Mouse (Mus musculus): ENCODE measurements at regions not wholly inside any gene's neighbourhood (a gene's known extent, or its start where the extent isn't known, plus 50 kb on each side); places are given as distances from the start of the nearest gene placed in this dataset.

DNA sequence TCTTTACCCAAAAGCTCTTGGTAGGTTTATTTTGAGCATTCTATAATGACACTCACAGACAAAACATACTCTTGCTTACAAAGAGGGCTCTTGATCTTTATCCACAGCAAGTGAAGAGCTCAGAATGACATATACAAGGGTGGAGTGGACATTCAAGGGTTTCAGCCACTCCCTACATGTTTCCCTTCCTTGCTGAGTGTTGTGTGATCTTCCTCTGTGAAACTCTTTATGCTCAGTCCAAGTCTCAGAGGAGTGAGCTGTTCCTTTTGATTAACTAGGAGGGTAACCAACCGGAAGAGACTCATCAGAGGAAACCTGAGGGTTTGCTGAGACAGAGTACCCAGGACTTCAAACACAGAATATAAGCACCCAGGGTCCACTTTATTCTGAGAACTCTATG lies 77.5 kb upstream of the Cacna2d1 start:
- no peaks in the 10 kb centered on the region for H3K27me3 ChIP-seq (ENCODE audit: control insufficient read depth in 1 of 2, insufficient read depth in 2 of 2, low read length in 2 of 2)
- DNase-seq (ENCODE audit: low read depth, low spot score), result no peak
- H3K4me1 ChIP-seq (ENCODE audit: control insufficient read depth in 1 of 2, insufficient read depth in 2 of 2, low read length in 2 of 2), result no peaks in the 10 kb centered on the region
- H3K9ac ChIP-seq (ENCODE audit: control insufficient read depth, low read depth, low read length, poor library complexity, severe bottlenecking), result no peak overlapping the region
- no peak overlapping the region for H3K4me3 ChIP-seq (ENCODE audit: control insufficient read depth in 1 of 2, insufficient read depth in 1 of 2, low read depth in 2 of 2, low read length in 2 of 2)
- no peak for TF ChIP-seq E2F4 (IDR thresholded peaks at IDR 0.05; ENCODE audit: borderline replicate concordance, low read depth, low read length)
- TF ChIP-seq RAD21 (IDR thresholded peaks at IDR 0.05; ENCODE audit: low read depth, low read length), result no peak
- no peak for TF ChIP-seq SMC3 (IDR thresholded peaks at IDR 0.05; ENCODE audit: low read depth, low read length)
- TF ChIP-seq MAX (IDR thresholded peaks at IDR 0.05; ENCODE audit: low read length), result no peak
- TF ChIP-seq ZNF384 (IDR thresholded peaks at IDR 0.05; ENCODE audit: low read depth, low read length), result no peak
- TF ChIP-seq MAZ (IDR thresholded peaks at IDR 0.05; ENCODE audit: low read depth, low read length), result no peak
- no peak for TF ChIP-seq CHD2 (IDR thresholded peaks at IDR 0.05; ENCODE audit: low read length)
- no peak for TF ChIP-seq ELF1 (IDR thresholded peaks at IDR 0.05; ENCODE audit: low read depth, low read length)
- no peak for TF ChIP-seq HCFC1 (IDR thresholded peaks at IDR 0.05; ENCODE audit: low read depth, low read length)
- TF ChIP-seq NELFE (IDR thresholded peaks at IDR 0.05; ENCODE audit: low read depth, low read length), result no peak
- no peak overlapping the region for H3K27ac ChIP-seq (ENCODE audit: control insufficient read depth, low read depth, low read length)
- H3K36me3 ChIP-seq (ENCODE audit: control insufficient read depth in 1 of 2, insufficient read depth in 2 of 2, low read length in 2 of 2), result no peaks in the 10 kb centered on the region
- H3K79me2 ChIP-seq (ENCODE audit: control insufficient read depth, insufficient read depth, low read length, poor library complexity), result no peaks in the 10 kb centered on the region
- no peaks in the 10 kb centered on the region for H3K9me3 ChIP-seq (replicated peaks; ENCODE audit: insufficient read depth, low read length)

DNA sequence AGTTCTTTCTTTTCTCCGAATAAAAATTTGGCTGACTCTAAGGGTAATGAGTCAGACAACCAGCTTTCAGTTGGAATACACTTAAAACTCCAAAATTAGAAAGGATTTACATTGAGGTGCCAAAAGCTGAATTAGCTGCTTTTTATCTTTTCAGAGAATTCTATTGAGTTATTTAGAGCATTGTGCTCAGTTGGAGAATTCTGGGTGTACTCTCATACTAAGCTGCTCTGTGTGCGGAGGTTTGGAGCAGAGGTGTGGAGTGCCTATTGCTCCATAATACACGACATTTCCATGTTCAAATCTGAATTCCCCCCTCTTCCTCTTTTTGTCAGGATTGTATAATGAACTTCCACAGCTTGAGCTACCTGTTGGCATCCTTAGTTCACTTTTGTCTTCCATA lies 60.4 kb upstream of the Cacna2d1 start:
- Histone ChIP-seq H3K36me3 (ENCODE audit: control insufficient read depth in 1 of 2, insufficient read depth in 2 of 2, low read length in 2 of 2) (no peaks in the 10 kb centered on the region), H3K27ac (ENCODE audit: control insufficient read depth, low read depth, low read length) (no peak overlapping the region), H3K9ac (ENCODE audit: control insufficient read depth, low read depth, low read length, poor library complexity, severe bottlenecking) (no peak overlapping the region), H3K79me2 (ENCODE audit: control insufficient read depth, insufficient read depth, low read length, poor library complexity) (no peaks in the 10 kb centered on the region), H3K4me3 (ENCODE audit: control insufficient read depth in 1 of 2, insufficient read depth in 1 of 2, low read depth in 2 of 2, low read length in 2 of 2) (no peak overlapping the region), H3K27me3 (ENCODE audit: control insufficient read depth in 1 of 2, insufficient read depth in 2 of 2, low read length in 2 of 2) (no peaks in the 10 kb centered on the region), H3K9me3 (replicated peaks; ENCODE audit: insufficient read depth, low read length) (no peaks in the 10 kb centered on the region), H3K4me1 (ENCODE audit: control insufficient read depth in 1 of 2, insufficient read depth in 2 of 2, low read length in 2 of 2) (no peaks in the 10 kb centered on the region)
- no peak for DNase-seq (ENCODE audit: low read depth, low spot score)
- no peak for TF ChIP-seq RCOR1 (IDR thresholded peaks at IDR 0.05; ENCODE audit: low read depth, low read length)
- no peak for TF ChIP-seq MAZ (IDR thresholded peaks at IDR 0.05; ENCODE audit: low read depth, low read length)
- TF ChIP-seq UBTF (IDR thresholded peaks at IDR 0.05; ENCODE audit: borderline replicate concordance, insufficient read depth, low read depth, low read length), result no peak
- TF ChIP-seq POLR2AphosphoS2 (IDR thresholded peaks at IDR 0.05; ENCODE audit: low read length), result no peak
- no peak for TF ChIP-seq JUND (IDR thresholded peaks at IDR 0.05; ENCODE audit: low read depth, low read length)

DNA sequence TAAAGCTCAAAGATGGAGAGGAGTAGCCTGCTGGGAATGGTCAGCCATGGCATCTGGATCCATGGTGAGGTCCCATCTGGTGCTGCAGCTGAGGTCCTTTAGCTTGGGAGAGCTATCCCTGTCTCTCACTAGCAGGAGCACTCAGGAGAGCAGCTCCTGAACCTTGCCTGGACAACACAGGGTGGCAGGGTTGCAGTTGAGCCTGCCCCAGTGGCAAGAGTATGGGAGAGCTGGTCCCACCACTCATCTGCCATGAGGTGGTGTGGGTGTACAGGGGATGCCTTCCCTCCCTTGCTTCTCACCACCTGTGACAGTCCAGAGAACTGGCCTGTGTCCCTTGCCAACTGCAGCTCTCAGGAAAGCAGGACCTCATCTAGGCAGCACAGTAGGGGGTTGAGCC lies 51.5 kb upstream of the Cacna2d1 start:
- no peaks in the 10 kb centered on the region for H3K79me2 ChIP-seq (ENCODE audit: control insufficient read depth, insufficient read depth, low read length, poor library complexity)
- no peak for DNase-seq (ENCODE audit: low read depth, low spot score)
- no peak overlapping the region for H3K27ac ChIP-seq (ENCODE audit: control insufficient read depth, low read depth, low read length)
- TF ChIP-seq HCFC1 (IDR thresholded peaks at IDR 0.05; ENCODE audit: low read depth, low read length), result no peak
- TF ChIP-seq CHD2 (IDR thresholded peaks at IDR 0.05; ENCODE audit: low read length), result no peak
- TF ChIP-seq CHD1 (IDR thresholded peaks at IDR 0.05; ENCODE audit: low read depth, low read length), result no peak
- TF ChIP-seq MAFK (IDR thresholded peaks at IDR 0.05; ENCODE audit: borderline replicate concordance, low read depth, low read length), result no peak
- no peak for TF ChIP-seq ETS1 (IDR thresholded peaks at IDR 0.05; ENCODE audit: low read depth, low read length)
- no peak for TF ChIP-seq RAD21 (IDR thresholded peaks at IDR 0.05; ENCODE audit: low read depth, low read length)
- TF ChIP-seq BHLHE40 (IDR thresholded peaks at IDR 0.05; ENCODE audit: borderline replicate concordance, low read depth, low read length), result no peak
- TF ChIP-seq ZC3H11A (IDR thresholded peaks at IDR 0.05; ENCODE audit: low read depth, low read length), result no peak
- TF ChIP-seq JUND (IDR thresholded peaks at IDR 0.05; ENCODE audit: low read depth, low read length), result no peak
- no peak for TF ChIP-seq POLR2A (IDR thresholded peaks at IDR 0.05; ENCODE audit: control insufficient read depth in 1 of 2, insufficient read depth in 1 of 2, low read depth in 1 of 2, low read length in 2 of 2, poor library complexity in 1 of 2)
- no peak for TF ChIP-seq UBTF (IDR thresholded peaks at IDR 0.05; ENCODE audit: borderline replicate concordance, insufficient read depth, low read depth, low read length)
- no peak for TF ChIP-seq GABPA (IDR thresholded peaks at IDR 0.05; ENCODE audit: low read depth, low read length)
- no peak for TF ChIP-seq TCF12 (IDR thresholded peaks at IDR 0.05; ENCODE audit: low read depth, low read length)
- TF ChIP-seq ZNF384 (IDR thresholded peaks at IDR 0.05; ENCODE audit: low read depth, low read length), result no peak
- no peak for TF ChIP-seq MYB (IDR thresholded peaks at IDR 0.05; ENCODE audit: low read depth, low read length)
- H3K9ac ChIP-seq (ENCODE audit: control insufficient read depth, low read depth, low read length, poor library complexity, severe bottlenecking), result no peak overlapping the region
- no peaks in the 10 kb centered on the region for H3K36me3 ChIP-seq (ENCODE audit: control insufficient read depth in 1 of 2, insufficient read depth in 2 of 2, low read length in 2 of 2)
- H3K4me1 ChIP-seq (ENCODE audit: control insufficient read depth in 1 of 2, insufficient read depth in 2 of 2, low read length in 2 of 2), result no peaks in the 10 kb centered on the region
- H3K27me3 ChIP-seq (ENCODE audit: control insufficient read depth in 1 of 2, insufficient read depth in 2 of 2, low read length in 2 of 2), result no peaks in the 10 kb centered on the region
- H3K9me3 ChIP-seq (replicated peaks; ENCODE audit: insufficient read depth, low read length), result no peaks in the 10 kb centered on the region
- no peak overlapping the region for H3K4me3 ChIP-seq (ENCODE audit: control insufficient read depth in 1 of 2, insufficient read depth in 1 of 2, low read depth in 2 of 2, low read length in 2 of 2)

Measured in MEL (cell line).